Mouse (Mus musculus) midbrain, embryonic 13.5 days (tissue): ENCODE results near the gene Bcat2. TPM values are rescaled to one million over a fixed set of nuclear protein-coding genes. Genes with fewer than 3 reads are reported as not detected.

Source experiments
- ATAC-seq: fragments of 200-750 bp; cut with Nextera tagmentation; 2 replicates; pipeline ENCODE4 v1.8.0; 2017; ENCODE audit warnings: mild to moderate bottlenecking, moderate TSS enrichment, moderate library complexity
- H3K27ac ChIP-seq: fragments of 300-500 bp; sonication (generic); 2 replicates; pipeline ENCODE4 v1.5.1; 2015; ENCODE audit warnings: inconsistent platforms, mild to moderate bottlenecking, moderate library complexity
- H3K27me3 ChIP-seq: fragments of 300-500 bp; sonication (generic); 2 replicates; pipeline ENCODE4 v1.6.1; 2015; ENCODE audit warnings: mild to moderate bottlenecking, inconsistent platforms
- H3K36me3 ChIP-seq: fragments of 300-500 bp; sonication (generic); 2 replicates; pipeline ENCODE4 v1.6.1; 2015; ENCODE audit warnings: mild to moderate bottlenecking, inconsistent platforms
- H3K4me1 ChIP-seq: fragments of 300-500 bp; sonication (generic); replicated peaks from 2 replicates; pipeline ENCODE4 v1.6.1; 2015; ENCODE audit warnings: inconsistent platforms
- H3K4me2 ChIP-seq: fragments of 300-500 bp; sonication (generic); replicated peaks from 2 replicates; pipeline ENCODE4 v1.6.1; 2015; ENCODE audit warnings: moderate library complexity, mild to moderate bottlenecking, inconsistent platforms
- H3K4me3 ChIP-seq: fragments of 300-500 bp; sonication (generic); replicated peaks from 2 replicates; pipeline ENCODE4 v1.5.1; 2015; ENCODE audit warnings: mild to moderate bottlenecking, inconsistent platforms
- H3K9ac ChIP-seq: fragments of 300-500 bp; sonication (generic); replicated peaks from 2 replicates; pipeline ENCODE4 v1.6.1; 2015; ENCODE audit warnings: mild to moderate bottlenecking, inconsistent platforms
- H3K9me3 ChIP-seq: fragments of 300-500 bp; sonication (generic); 2 replicates; pipeline ENCODE4 v1.6.1; 2016; ENCODE audit warnings: mild to moderate bottlenecking, inconsistent platforms
- WGBS: fragments of 180-500 bp; shearing (Covaris S2); methylation state at CpG from one replicate; pipeline ENCODE4 v1.1.7; 2015; 5-methylcytosine and 5-hydroxymethylcytosine counted together
- polyA plus RNA-seq: library from polyadenylated mRNA; unstranded; fragments of >200 nt; fragmentation: Nextera tagmentation; extraction: Ambion mirVana; gene quantifications from 2 replicates; pipeline ENCODE4 v1.2.1, GENCODE M21; 2015

The Bcat2 gene
- polyA plus RNA-seq, 1 experiment from 2014 or later = 20.7 TPM

DNA sequence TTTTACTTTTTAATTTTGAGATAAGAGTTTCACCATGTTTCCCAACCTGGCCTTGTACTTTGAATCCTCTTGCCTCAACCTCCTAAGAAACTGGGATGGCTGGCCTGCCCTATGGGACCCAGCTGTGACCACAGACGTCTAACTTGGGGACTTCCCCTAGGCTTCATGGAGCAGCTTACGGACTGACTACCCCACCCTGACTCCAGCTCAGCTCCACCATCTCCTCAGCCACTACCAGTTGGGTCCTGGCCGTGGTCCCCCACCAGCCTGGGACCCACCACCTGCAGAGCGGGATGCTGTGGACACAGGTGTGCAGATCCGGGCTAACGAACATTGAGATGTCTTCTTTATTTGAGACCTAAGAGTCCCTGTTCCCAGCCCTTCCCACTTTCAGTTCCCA lies 67.8 kb downstream of the Bcat2 start:
- no peak for ATAC-seq

DNA sequence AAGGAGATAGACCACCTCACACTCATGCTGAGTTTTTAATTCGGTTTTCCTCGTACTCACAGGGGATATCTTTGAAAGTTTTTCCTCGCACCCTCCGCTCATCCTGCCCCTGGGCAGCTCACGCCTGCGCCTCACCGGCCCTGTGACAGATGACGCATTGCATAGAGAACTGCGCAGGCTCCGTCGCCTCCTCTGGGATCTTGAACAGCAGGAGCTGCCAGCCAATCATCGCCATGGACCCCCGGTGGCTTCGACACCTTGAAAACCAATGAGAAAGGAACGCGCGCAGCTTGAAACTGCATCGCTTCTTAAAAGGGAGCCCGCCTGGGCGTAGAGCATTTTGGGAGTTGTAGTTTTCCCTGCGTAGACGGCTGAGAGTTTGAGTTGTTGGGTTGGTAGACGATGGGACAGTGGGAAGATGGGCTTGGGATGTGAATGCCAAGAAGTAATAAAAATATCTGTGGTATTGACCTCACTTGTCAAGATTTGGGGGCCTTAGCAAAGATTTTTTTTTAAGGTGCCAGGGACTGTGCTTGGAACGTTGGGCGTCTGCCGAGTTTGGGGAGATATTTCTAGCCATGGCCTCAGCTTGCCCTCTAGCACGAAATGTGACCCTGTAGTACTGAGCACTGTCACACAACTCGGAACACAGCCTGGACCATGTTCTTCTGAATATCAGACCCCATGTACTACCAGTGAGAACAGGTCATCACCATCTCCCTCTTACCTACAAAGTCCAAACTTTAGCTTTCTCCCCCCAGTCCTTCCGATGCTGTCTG lies 68.9 kb downstream of the Bcat2 start:
- Histone ChIP-seq H3K27ac (no peak overlapping the region), H3K9me3 (no peaks in the 10 kb centered on the region), H3K4me2 (peak overlapping the region; percentile 51), H3K27me3 (no peaks in the 10 kb centered on the region), H3K9ac (peak overlapping the region; percentile 40; the same call in 1 of the 2 replicates), H3K4me1 (peaks cover 26% of the 10 kb centered on the region), H3K4me3 (peak overlapping the region; percentile 32), H3K36me3 (peaks cover 10% of the 10 kb centered on the region)
- 18% methylated on average over 29 of the region's 29 CpGs for WGBS
- ATAC-seq = peak; percentile 88

More for the DNA sequence above, 67.8 kb downstream of the Bcat2 start:
- Histone ChIP-seq H3K9me3 (no peaks in the 10 kb centered on the region), H3K4me1 (peaks cover 22% of the 10 kb centered on the region), H3K9ac (no peak overlapping the region), H3K27ac (no peak overlapping the region), H3K27me3 (peaks cover 10% of the 10 kb centered on the region), H3K4me3 (no peak overlapping the region), H3K4me2 (0 out of 2 replicates have a peak overlapping the region, but pooled peaks have one; percentile 51), H3K36me3 (peaks cover 10% of the 10 kb centered on the region)
- WGBS = 96% methylated on average over 6 of the region's 6 CpGs

Other genes starting within 250 kb of the Bcat2 start
- 7.3 and 10.8 TPM in 2 replicates for gene Trpm4, start 236.4 kb upstream of the Bcat2 start, polyA plus RNA-seq
- gene Hrc, start 234.9 kb upstream of the Bcat2 start, polyA plus RNA-seq = 0.10 and 0.26 TPM in 2 replicates
- 17.2 and 19.8 TPM in 2 replicates for gene Ppfia3, start 203.1 kb upstream of the Bcat2 start, polyA plus RNA-seq
- 7.1 and 7.9 TPM in 2 replicates for gene Lin7b, start 199.6 kb upstream of the Bcat2 start, polyA plus RNA-seq
- gene Snrnp70, start 174.4 kb upstream of the Bcat2 start, polyA plus RNA-seq = 223 and 238 TPM in 2 replicates
- gene Kcna7, start 164.5 kb upstream of the Bcat2 start, polyA plus RNA-seq = not detected in 2 replicates
- gene Ntf5, start 156.5 kb upstream of the Bcat2 start, polyA plus RNA-seq = not detected in 2 replicates
- gene Lhb, start 149.3 kb upstream of the Bcat2 start, polyA plus RNA-seq = 0.50 TPM in 1 of 2 replicates, not detected in the other
- 20.6 and 23.4 TPM in 2 replicates for gene Gys1, start 135.3 kb upstream of the Bcat2 start, polyA plus RNA-seq
- gene Ruvbl2, start 132.1 kb upstream of the Bcat2 start, polyA plus RNA-seq = 121 and 123 TPM in 2 replicates
- 6,845 and 7,096 TPM in 2 replicates for gene Ftl1, start 110.3 kb upstream of the Bcat2 start, polyA plus RNA-seq
- gene Bax, start 103.3 kb upstream of the Bcat2 start, polyA plus RNA-seq = 259 and 265 TPM in 2 replicates
- gene Tulp2, start 88.3 kb upstream of the Bcat2 start, polyA plus RNA-seq = 0.22 TPM in 1 of 2 replicates, not detected in the other
- gene Gm45808, start 83.3 kb upstream of the Bcat2 start, polyA plus RNA-seq = not detected in 2 replicates
- gene Dhdh, start 81.3 kb upstream of the Bcat2 start, polyA plus RNA-seq = 3.3 and 3.6 TPM in 2 replicates
- gene Nucb1, start 59.7 kb upstream of the Bcat2 start, polyA plus RNA-seq = 86.7 and 101 TPM in 2 replicates
- 11.7 and 11.9 TPM in 2 replicates for gene Ppp1r15a, start 43.9 kb upstream of the Bcat2 start, polyA plus RNA-seq
- 0.23 and 0.46 TPM in 2 replicates for gene Plekha4, start 43.8 kb upstream of the Bcat2 start, polyA plus RNA-seq
- gene Hsd17b14, start 15.3 kb upstream of the Bcat2 start, polyA plus RNA-seq = 0.13 and 0.21 TPM in 2 replicates
- 0.17 TPM in 1 of 2 replicates, not detected in the other for gene Fgf21, start 45.3 kb downstream of the Bcat2 start, polyA plus RNA-seq
- not detected in 2 replicates for gene Fut1, start 47.1 kb downstream of the Bcat2 start, polyA plus RNA-seq
- gene Izumo1, start 51.7 kb downstream of the Bcat2 start, polyA plus RNA-seq = 0.17 TPM in 1 of 2 replicates, not detected in the other
- gene Rasip1, start 57.3 kb downstream of the Bcat2 start, polyA plus RNA-seq = 7.5 and 9.4 TPM in 2 replicates
- gene Mamstr, start 69.8 kb downstream of the Bcat2 start, polyA plus RNA-seq = 3.1 and 4.8 TPM in 2 replicates
- 0.06 and 0.09 TPM in 2 replicates for gene Fut2, start 96.2 kb downstream of the Bcat2 start, polyA plus RNA-seq
- gene Ntn5, start 113.9 kb downstream of the Bcat2 start, polyA plus RNA-seq = 0.39 and 0.59 TPM in 2 replicates
- 0.17 and 0.31 TPM in 2 replicates for gene Sec1, start 124.2 kb downstream of the Bcat2 start, polyA plus RNA-seq
- 35.9 and 40.0 TPM in 2 replicates for gene Car11, start 129.7 kb downstream of the Bcat2 start, polyA plus RNA-seq
- gene Dbp, start 134.9 kb downstream of the Bcat2 start, polyA plus RNA-seq = 3.4 and 4.0 TPM in 2 replicates
- 643 and 684 TPM in 2 replicates for gene Rpl18, start 145.3 kb downstream of the Bcat2 start, polyA plus RNA-seq
- 24.3 and 27.1 TPM in 2 replicates for gene Sphk2, start 147.8 kb downstream of the Bcat2 start, polyA plus RNA-seq
- gene Fam83e, start 151.1 kb downstream of the Bcat2 start, polyA plus RNA-seq = 1.0 and 1.3 TPM in 2 replicates
- gene Spaca4, start 155.7 kb downstream of the Bcat2 start, polyA plus RNA-seq = not detected in 2 replicates
- 22.8 and 24.0 TPM in 2 replicates for gene Lmtk3, start 213.6 kb downstream of the Bcat2 start, polyA plus RNA-seq
- 5.5 and 5.6 TPM in 2 replicates for gene Sult2b1, start 214.5 kb downstream of the Bcat2 start, polyA plus RNA-seq
- gene Cyth2, start 244.4 kb downstream of the Bcat2 start, polyA plus RNA-seq = 362 and 363 TPM in 2 replicates